Mouse (Mus musculus) heart, embryonic 10.5 days (tissue): Measurements from ENCODE around the gene Mall. TPM values are rescaled to one million over a fixed set of nuclear protein-coding genes. Genes with fewer than 3 reads are reported as not detected.

Source experiments
- DNase-seq: peaks from one replicate; pipeline ENCODE4 v3.0.0-alpha.2; 2017; ENCODE audit warnings: low spot score
- H3K27ac ChIP-seq: fragments of 300-500 bp; sonication (generic); 2 replicates; pipeline ENCODE4 v1.5.1; 2016; ENCODE audit warnings: mild to moderate bottlenecking
- H3K27me3 ChIP-seq: fragments of 300-500 bp; sonication (generic); 2 replicates; pipeline ENCODE4 v1.6.1; 2016; ENCODE audit warnings: mild to moderate bottlenecking; ENCODE audit not compliant: poor library complexity, insufficient read depth, severe bottlenecking
- H3K36me3 ChIP-seq: fragments of 300-500 bp; sonication (generic); 2 replicates; pipeline ENCODE4 v1.6.1; 2016; ENCODE audit warnings: mild to moderate bottlenecking, moderate library complexity
- H3K4me1 ChIP-seq: fragments of 300-500 bp; sonication (generic); 2 replicates; pipeline ENCODE4 v1.6.1; 2016; ENCODE audit warnings: mild to moderate bottlenecking
- H3K4me3 ChIP-seq: fragments of 300-500 bp; sonication (generic); 2 replicates; pipeline ENCODE4 v1.5.1; 2016; ENCODE audit warnings: mild to moderate bottlenecking, moderate library complexity
- H3K9me3 ChIP-seq: fragments of 300-500 bp; sonication (generic); 2 replicates; pipeline ENCODE4 v1.6.1; 2016; ENCODE audit warnings: mild to moderate bottlenecking, moderate library complexity
- WGBS: fragments of 180-500 bp; shearing (Covaris S2); methylation state at CpG from one replicate; pipeline ENCODE4 v1.1.7; 2016; 5-methylcytosine and 5-hydroxymethylcytosine counted together
- polyA plus RNA-seq: library from polyadenylated mRNA; unstranded; fragments of >200 nt; fragmentation: Nextera tagmentation; extraction: Ambion mirVana; gene quantifications from 2 replicates; pipeline ENCODE4 v1.2.1, GENCODE M21; 2016

Gene Mall
- polyA plus RNA-seq, 1 experiment from 2014 or later: 2.0 TPM

GRCm38 (mm10) chr2:127722176-127722892, 7.4 kb downstream of the Mall start:
- DNase-seq: peak; percentile 91
- H3K27me3 ChIP-seq: no peaks in the 10 kb centered on the region
- no peak overlapping the region for H3K4me3 ChIP-seq
- WGBS: 42% methylated on average over 7 of the region's 7 CpGs
- peak overlapping the region; percentile 86 for H3K27ac ChIP-seq
- H3K9me3 ChIP-seq: no peaks in the 10 kb centered on the region
- no peaks in the 10 kb centered on the region for H3K36me3 ChIP-seq
- H3K4me1 ChIP-seq: peaks cover 21% of the 10 kb centered on the region

DNA sequence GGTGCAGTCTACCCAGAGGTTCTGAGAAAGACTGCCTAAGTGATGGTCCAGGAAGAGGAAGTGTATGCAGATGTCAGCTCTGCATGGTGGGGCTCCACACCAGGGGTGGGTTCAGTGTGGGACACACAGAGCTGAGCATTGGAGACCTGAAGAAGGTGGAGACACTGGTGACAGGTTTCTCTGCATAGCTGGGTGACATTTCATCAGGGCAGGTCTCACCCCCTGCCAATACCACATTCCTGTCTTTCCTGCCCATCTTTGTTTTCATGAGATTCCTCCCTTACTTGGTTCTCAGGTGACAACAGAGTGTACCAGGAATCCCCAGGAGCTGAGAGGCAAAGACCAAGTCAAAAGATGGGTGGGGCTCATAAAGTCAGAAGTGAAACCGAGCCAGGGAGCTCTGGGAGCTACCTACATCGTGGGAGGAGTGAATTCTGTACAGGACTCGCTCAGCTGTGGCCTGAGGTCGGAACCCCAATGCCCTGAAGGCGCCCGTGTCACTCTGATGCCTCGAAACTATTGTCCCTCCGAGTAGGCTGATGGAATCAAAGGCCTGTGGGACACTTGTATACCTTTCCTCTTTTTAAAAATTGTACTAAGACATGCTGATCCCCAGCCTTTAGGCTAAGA, 10.8 kb downstream of the Mall start:
- H3K4me1 ChIP-seq: peaks cover 21% of the 10 kb centered on the region
- H3K27ac ChIP-seq: no peak overlapping the region
- WGBS: 72% methylated on average over 8 of the region's 8 CpGs
- H3K36me3 ChIP-seq: no peaks in the 10 kb centered on the region
- no peak for DNase-seq
- H3K4me3 ChIP-seq: no peak overlapping the region
- H3K27me3 ChIP-seq: no peaks in the 10 kb centered on the region
- H3K9me3 ChIP-seq: no peaks in the 10 kb centered on the region

GRCm38 (mm10) chr2:127714726-127715125, 15.0 kb downstream of the Mall start:
- no peak overlapping the region for H3K27ac ChIP-seq
- DNase-seq: no peak
- 69% methylated on average over 3 of the region's 3 CpGs for WGBS
- no peaks in the 10 kb centered on the region for H3K36me3 ChIP-seq
- H3K27me3 ChIP-seq: no peaks in the 10 kb centered on the region
- no peaks in the 10 kb centered on the region for H3K4me1 ChIP-seq
- no peaks in the 10 kb centered on the region for H3K9me3 ChIP-seq
- no peak overlapping the region for H3K4me3 ChIP-seq

GRCm38 (mm10) chr2:127708792-127709191, 20.9 kb downstream of the Mall start:
- H3K36me3 ChIP-seq: no peaks in the 10 kb centered on the region

DNA sequence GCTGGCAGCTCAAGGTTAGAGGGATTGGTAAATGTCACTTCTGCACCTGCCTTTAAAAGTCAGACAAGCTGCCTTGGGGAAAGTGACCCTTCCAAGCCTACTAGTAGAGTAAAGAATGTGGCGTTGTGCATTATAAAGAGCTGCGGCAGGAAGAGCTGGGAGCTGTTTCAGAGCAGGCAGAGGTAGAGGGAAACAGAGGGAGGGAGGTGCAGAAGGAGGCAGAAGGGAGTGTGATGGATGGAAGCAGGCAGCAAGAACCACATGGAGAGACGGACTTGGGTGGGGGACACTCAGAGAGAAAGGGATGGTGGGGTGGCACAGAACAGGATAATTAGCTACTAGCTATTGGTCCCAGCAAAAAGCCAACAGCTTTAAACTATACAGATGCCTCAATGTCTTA, 21.7 kb downstream of the Mall start:
- no peak for DNase-seq
- WGBS: 46% methylated on average over 3 of the region's 3 CpGs
- H3K36me3 ChIP-seq: no peaks in the 10 kb centered on the region
- H3K27ac ChIP-seq: no peak overlapping the region
- no peaks in the 10 kb centered on the region for H3K4me1 ChIP-seq
- no peaks in the 10 kb centered on the region for H3K27me3 ChIP-seq
- H3K4me3 ChIP-seq: no peak overlapping the region
- H3K9me3 ChIP-seq: no peaks in the 10 kb centered on the region

More at GRCm38 (mm10) chr2:127708792-127709191, 20.9 kb downstream of the Mall start:
- Histone ChIP-seq H3K27ac (no peak overlapping the region), H3K9me3 (no peaks in the 10 kb centered on the region), H3K4me1 (no peaks in the 10 kb centered on the region), H3K27me3 (no peaks in the 10 kb centered on the region), H3K4me3 (no peak overlapping the region)
- no peak for DNase-seq
- WGBS: 81% methylated on average over 3 of the region's 3 CpGs

GRCm38 (mm10) chr2:127705267-127705666, 24.5 kb downstream of the Mall start:
- WGBS: 84% methylated on average over 6 of the region's 6 CpGs
- no peaks in the 10 kb centered on the region for H3K27me3 ChIP-seq
- no peak for DNase-seq
- H3K36me3 ChIP-seq: no peaks in the 10 kb centered on the region
- no peak overlapping the region for H3K27ac ChIP-seq
- no peak overlapping the region for H3K4me3 ChIP-seq
- H3K9me3 ChIP-seq: no peaks in the 10 kb centered on the region
- H3K4me1 ChIP-seq: no peaks in the 10 kb centered on the region

GRCm38 (mm10) chr2:127689239-127689638, 40.5 kb downstream of the Mall start:
- peaks cover 4% of the 10 kb centered on the region for H3K4me1 ChIP-seq
- H3K36me3 ChIP-seq: no peaks in the 10 kb centered on the region
- DNase-seq: no peak
- peaks cover 7% of the 10 kb centered on the region; the same call in 1 of the 2 replicates for H3K27me3 ChIP-seq
- WGBS: 77% methylated on average over 4 of the region's 4 CpGs
- H3K4me3 ChIP-seq: no peak overlapping the region
- H3K27ac ChIP-seq: no peak overlapping the region
- no peaks in the 10 kb centered on the region for H3K9me3 ChIP-seq

GRCm38 (mm10) chr2:127683687-127684331, 45.9 kb downstream of the Mall start:
- H3K4me3 ChIP-seq: no peak overlapping the region
- no peaks in the 10 kb centered on the region for H3K9me3 ChIP-seq
- 39% methylated on average over 12 of the region's 12 CpGs for WGBS
- H3K4me1 ChIP-seq: no peaks in the 10 kb centered on the region
- no peak overlapping the region for H3K27ac ChIP-seq
- H3K36me3 ChIP-seq: no peaks in the 10 kb centered on the region
- DNase-seq: peak; percentile 84
- peaks cover 11% of the 10 kb centered on the region; the same call in 1 of the 2 replicates for H3K27me3 ChIP-seq

DNA sequence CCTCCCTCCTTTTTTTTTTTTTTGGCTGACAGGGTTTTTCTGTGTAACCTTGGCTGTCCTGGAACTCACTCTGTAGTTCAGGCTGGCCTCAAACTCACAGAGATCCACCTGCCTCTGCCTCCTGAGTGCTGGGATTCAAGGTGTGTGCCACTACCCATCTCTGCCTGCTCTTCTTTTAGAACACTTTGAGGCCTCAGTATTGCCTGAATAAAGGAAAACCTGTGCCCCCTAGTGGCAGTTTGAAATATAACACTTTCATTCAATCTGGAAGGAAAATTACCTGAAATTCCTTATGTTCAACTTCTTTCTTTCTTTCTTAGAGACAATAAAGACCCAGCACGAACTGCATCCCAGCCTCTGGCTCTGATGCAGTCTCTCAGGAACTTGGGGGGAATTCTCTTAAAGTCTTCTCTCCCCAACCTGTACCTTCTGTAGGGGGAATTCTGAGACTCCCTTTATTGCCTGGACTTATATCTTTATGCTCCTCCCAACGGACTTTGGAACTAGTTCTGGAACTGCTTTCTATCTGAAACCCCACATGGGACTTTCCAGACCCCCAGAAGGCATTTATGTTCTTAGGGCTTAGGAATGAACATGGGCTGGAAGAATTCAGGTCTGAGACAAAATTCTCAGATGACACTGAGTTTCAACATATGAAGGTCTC, 61.8 kb downstream of the Mall start:
- Histone ChIP-seq H3K4me3 (no peak overlapping the region), H3K27ac (no peak overlapping the region), H3K9me3 (no peaks in the 10 kb centered on the region), H3K4me1 (no peaks in the 10 kb centered on the region), H3K27me3 (peaks cover 4% of the 10 kb centered on the region; the same call in 1 of the 2 replicates), H3K36me3 (no peaks in the 10 kb centered on the region)
- no peak for DNase-seq
- 18% methylated on average over 2 of the region's 2 CpGs for WGBS

DNA sequence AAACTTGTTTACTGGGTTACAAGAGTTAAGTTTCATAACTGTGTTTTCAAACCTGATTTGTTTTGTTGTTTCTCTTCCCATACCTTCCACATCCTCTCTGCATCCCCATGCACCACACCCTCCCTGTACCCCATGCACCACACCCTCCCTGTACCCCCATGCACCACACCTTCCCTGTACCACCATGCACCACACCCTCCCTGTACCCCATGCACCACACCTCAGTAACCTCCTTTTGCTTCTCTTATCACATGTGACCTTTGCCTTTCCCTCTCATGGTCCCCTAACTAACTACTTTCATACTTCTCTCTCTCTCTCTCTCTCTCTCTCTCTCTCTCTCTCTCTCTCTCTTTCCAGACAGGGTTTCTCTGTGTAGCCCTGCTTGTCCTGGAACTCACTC, 62.7 kb downstream of the Mall start:
- no peaks in the 10 kb centered on the region for H3K36me3 ChIP-seq
- no peaks in the 10 kb centered on the region for H3K9me3 ChIP-seq
- H3K27ac ChIP-seq: no peak overlapping the region
- H3K4me1 ChIP-seq: no peaks in the 10 kb centered on the region
- no peak overlapping the region for H3K4me3 ChIP-seq
- peaks cover 4% of the 10 kb centered on the region; the same call in 1 of the 2 replicates for H3K27me3 ChIP-seq
- DNase-seq: no peak

DNA sequence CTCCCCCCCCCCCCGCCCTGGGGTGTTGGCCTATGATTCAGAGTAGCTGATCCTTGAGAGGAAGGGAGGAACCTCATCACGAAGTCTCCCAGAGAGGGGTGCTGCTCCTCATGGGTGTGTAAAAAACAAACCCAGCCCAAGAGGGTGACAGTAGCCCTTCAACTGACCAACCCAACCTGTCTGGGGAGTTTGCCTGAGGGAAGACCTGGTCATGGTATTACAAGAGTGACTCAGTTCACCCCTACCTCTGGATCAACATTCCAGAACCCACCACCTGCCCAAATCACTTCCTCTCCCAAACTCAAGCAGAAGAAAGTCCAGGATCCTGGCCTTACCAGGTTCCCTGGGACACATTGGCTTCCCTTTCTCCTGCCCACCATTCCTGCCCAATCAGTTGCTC, 67.0 kb downstream of the Mall start:
- Histone ChIP-seq H3K27me3 (peaks cover 24% of the 10 kb centered on the region), H3K9me3 (no peaks in the 10 kb centered on the region), H3K36me3 (no peaks in the 10 kb centered on the region), H3K4me3 (no peak overlapping the region), H3K4me1 (no peaks in the 10 kb centered on the region), H3K27ac (no peak overlapping the region)
- no peak for DNase-seq
- 38% methylated on average over 2 of the region's 2 CpGs for WGBS

DNA sequence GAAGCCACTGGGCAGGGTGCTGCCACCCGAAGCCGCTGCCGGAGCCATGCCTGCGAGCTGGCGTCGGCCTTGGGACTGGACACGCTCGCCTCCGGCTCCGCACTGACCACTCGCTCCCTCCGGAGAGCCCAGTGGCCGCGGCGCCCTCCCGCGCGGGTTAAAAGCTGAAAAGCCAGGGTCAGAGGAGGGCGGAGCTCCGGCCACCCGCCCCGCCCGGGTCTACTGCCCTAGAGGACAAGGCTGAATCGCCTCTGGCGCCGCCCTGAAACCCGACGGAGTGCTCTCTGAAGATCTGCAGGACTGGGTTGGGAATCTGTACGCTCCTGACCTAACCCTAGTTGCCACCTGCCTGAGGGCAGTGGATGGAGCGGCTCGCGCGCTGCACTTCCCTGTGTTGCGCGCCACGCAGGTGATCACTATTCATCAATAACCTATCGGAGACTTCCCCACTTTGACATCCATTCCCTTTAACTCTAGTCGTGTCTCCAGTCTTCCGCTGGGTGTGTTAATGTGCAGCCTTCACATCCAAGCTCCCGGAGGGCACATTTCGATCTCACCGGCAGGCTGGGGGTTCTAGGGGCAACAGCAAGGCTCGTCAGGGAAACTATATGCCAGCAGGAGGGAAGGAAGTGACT, 73.5 kb downstream of the Mall start, which contains the start of gene Mal:
Gene Mal, minus strand, starts transcription at position 610 of the 635 bp plus-strand sequence.
- no peaks in the 10 kb centered on the region for H3K36me3 ChIP-seq
- H3K27ac ChIP-seq: 0 out of 2 replicates have a peak within 1 kb of the TSS, but pooled peaks have one; percentile 4
- DNase-seq: peak; percentile 78
- H3K9me3 ChIP-seq: no peaks in the 10 kb centered on the region
- H3K27me3 ChIP-seq: peaks cover 81% of the 10 kb centered on the region
- under 1% methylated on average over 43 of the region's 43 CpGs for WGBS
- peaks cover 13% of the 10 kb centered on the region for H3K4me1 ChIP-seq
- H3K4me3 ChIP-seq: peak within 1 kb of the TSS; percentile 65
